Mouse (Mus musculus): ENCODE measurements at regions not wholly inside any gene's neighbourhood (a gene's known extent, or its start where the extent isn't known, plus 50 kb on each side); places are given as distances from the start of the nearest gene placed in this dataset.

DNA sequence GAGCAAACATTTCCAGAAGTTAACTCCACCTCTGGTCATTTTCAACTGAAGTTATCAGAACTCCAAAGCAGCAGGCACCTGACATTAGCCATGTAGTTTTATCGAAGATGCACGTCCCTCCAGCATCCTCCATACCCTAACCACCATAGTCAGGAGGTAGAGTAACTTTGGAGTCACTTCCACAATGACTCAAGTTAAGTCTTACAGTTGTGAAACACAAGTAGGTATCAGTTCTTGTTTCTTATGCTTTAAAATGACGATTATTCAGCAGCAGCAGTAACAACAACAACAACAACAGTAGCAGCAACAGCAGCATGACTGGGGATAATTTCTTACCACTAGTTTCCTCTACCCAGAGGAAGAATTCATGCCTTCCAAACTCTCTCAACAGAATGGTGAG lies 51.3 kb upstream of the Tank start:
- WGBS = 92% methylated on average over 3 of the region's 3 CpGs
- Histone ChIP-seq H3K4me1 (no peaks in the 10 kb centered on the region), H3K4me2 (no peak overlapping the region), H3K9me3 (replicated peaks) (no peaks in the 10 kb centered on the region), H3K27me3 (replicated peaks) (no peaks in the 10 kb centered on the region), H3K9ac (replicated peaks) (no peak overlapping the region), H3K4me3 (replicated peaks) (no peak overlapping the region), H3K27ac (replicated peaks) (no peak overlapping the region), H3K36me3 (no peaks in the 10 kb centered on the region)
- no peak for ATAC-seq (ENCODE audit: low FRiP score)

DNA sequence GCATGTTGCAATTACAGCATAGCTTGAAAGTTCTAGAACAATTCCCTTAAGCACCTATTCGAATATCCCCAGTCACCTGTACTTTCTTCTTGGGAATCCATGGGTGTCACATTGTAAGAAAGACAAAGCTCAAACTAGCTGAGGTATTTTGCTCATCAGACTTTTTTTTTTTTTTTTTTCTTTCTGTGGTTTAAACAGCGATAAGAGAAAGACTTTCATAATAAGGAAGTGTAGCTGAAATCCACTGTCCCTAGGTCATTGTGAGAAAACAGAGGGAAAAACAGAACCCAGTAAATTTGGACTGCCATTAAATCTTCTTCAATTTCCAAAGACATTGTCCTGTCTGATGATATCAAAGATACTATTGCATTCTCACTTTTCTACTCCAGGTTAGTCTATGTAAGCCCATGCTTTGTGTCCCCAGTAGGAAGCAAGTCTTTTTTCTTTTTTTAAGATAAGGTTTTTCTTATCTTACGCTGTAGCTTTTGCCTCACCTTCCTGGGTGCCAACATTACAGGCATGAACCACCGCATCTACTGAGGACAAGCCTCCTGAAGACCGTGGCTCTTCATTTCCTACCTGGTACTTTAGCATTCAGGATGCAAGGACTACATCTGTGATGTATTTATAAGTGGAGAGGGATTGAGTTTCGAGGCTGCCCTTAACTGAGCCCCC lies 54.2 kb upstream of the Tank start:
- Histone ChIP-seq H3K36me3 (no peaks in the 10 kb centered on the region), H3K4me2 (no peak overlapping the region), H3K4me1 (no peaks in the 10 kb centered on the region), H3K27ac (replicated peaks) (no peak overlapping the region), H3K4me3 (replicated peaks) (no peak overlapping the region), H3K9me3 (replicated peaks) (no peaks in the 10 kb centered on the region), H3K9ac (replicated peaks) (no peak overlapping the region), H3K27me3 (replicated peaks) (no peaks in the 10 kb centered on the region)
- WGBS = 85% methylated on average over 6 of the region's 6 CpGs
- ATAC-seq (ENCODE audit: low FRiP score) = no peak

DNA sequence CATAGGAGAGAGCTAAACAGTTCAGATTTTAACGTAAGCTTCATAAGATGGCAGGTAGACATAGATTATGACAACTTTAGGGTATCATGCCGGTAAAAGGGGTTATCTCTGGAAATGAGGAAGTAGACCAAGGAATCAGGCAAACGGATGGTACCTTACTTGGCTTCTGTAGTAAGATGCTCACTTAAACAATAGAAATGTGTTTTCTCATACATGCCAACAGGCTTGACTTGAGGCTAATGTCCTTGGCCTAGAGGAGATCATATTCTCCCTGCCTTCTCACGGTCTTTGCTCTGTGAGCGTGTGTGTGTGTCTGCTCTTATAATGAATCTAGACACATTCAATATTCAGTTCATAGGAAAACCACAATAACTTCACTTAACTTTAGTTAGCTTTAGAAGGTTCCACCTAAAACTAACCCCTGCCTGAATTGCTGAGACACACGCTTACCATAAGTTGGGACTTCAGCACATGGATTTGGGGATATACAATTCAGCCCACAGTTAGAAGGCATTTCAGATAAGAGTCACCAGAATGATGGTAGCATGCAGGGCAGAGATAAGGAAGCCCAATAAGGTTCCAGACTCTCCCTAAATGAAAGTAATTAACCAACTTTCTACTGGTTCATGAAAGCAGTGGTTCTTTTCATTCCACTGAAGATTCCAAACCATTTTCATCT lies 63.8 kb upstream of the Tank start:
- WGBS = 95% methylated on average over 6 of the region's 6 CpGs
- H3K27me3 ChIP-seq (replicated peaks) = no peaks in the 10 kb centered on the region
- H3K9ac ChIP-seq (replicated peaks) = no peak overlapping the region
- H3K9me3 ChIP-seq (replicated peaks) = no peaks in the 10 kb centered on the region
- no peak overlapping the region for H3K27ac ChIP-seq (replicated peaks)
- no peaks in the 10 kb centered on the region for H3K36me3 ChIP-seq
- H3K4me3 ChIP-seq (replicated peaks) = no peak overlapping the region
- no peak for ATAC-seq (ENCODE audit: low FRiP score)
- 0 out of 2 replicates have a peak, but pooled peaks cover 3% of the 10 kb centered on the region for H3K4me1 ChIP-seq
- no peak overlapping the region for H3K4me2 ChIP-seq

- Histone ChIP-seq H3K9me3 (replicated peaks) (no peaks in the 10 kb centered on the region), H3K27ac (replicated peaks) (no peak overlapping the region), H3K4me2 (no peak overlapping the region), H3K36me3 (no peaks in the 10 kb centered on the region), H3K4me1 (0 out of 2 replicates have a peak, but pooled peaks cover 3% of the 10 kb centered on the region), H3K9ac (replicated peaks) (no peak overlapping the region), H3K27me3 (replicated peaks) (no peaks in the 10 kb centered on the region), H3K4me3 (replicated peaks) (no peak overlapping the region)
- WGBS = 82% methylated on average over 12 of the region's 12 CpGs
- ATAC-seq (ENCODE audit: low FRiP score) = no peak
Measured at GRCm38 (mm10) chr2:61513787-61514444, 64.5 kb upstream of the Tank start.

DNA sequence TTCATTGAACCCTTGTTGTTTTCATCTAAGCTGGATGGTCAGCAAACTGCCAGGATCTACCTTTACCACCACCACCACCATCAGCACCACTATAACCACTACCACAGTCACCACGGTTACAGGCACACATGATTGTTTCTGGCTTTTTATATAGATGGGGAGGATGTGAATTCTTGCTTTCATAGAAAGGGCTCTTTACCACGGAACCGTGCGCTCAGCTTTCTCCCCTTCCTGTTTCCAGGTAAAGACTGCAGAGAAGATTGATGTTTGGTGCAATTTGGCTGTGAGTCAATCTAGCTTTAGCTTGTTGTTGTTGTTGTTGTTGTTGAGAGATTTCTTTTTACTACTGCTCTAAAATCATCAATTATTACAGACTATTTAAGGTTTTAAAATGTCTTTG lies 74.8 kb upstream of the Tank start:
- no peak for ATAC-seq (ENCODE audit: low FRiP score)
- no peak overlapping the region for H3K4me2 ChIP-seq
- no peaks in the 10 kb centered on the region for H3K9me3 ChIP-seq (replicated peaks)
- no peaks in the 10 kb centered on the region for H3K4me1 ChIP-seq
- H3K9ac ChIP-seq (replicated peaks) = no peak overlapping the region
- no peaks in the 10 kb centered on the region for H3K36me3 ChIP-seq
- 89% methylated on average over 4 of the region's 4 CpGs for WGBS
- H3K27ac ChIP-seq (replicated peaks) = no peak overlapping the region
- no peak overlapping the region for H3K4me3 ChIP-seq (replicated peaks)
- no peaks in the 10 kb centered on the region for H3K27me3 ChIP-seq (replicated peaks)

DNA sequence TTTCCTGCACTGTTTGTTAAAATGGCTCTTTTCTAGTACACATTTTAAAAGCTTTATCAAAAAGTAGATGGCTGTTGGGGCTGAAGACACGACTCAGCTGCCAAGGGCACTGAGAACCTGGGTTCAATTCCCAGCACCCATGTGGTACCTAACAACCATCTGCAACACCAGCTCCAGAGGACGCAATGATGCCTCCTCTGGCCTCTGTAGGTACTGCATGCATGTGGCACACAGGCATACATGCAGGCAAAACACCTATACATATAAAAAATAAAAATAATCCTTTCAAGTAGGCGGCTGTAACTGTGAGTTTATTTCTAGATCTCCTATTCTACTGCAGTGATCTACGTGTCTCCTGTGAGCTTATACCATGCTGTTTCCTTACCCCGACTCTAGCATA lies 76.5 kb upstream of the Tank start:
- Histone ChIP-seq H3K27me3 (replicated peaks) (no peaks in the 10 kb centered on the region), H3K27ac (replicated peaks) (no peak overlapping the region), H3K4me2 (no peak overlapping the region), H3K4me1 (no peaks in the 10 kb centered on the region), H3K4me3 (replicated peaks) (no peak overlapping the region), H3K9me3 (replicated peaks) (no peaks in the 10 kb centered on the region), H3K36me3 (no peaks in the 10 kb centered on the region), H3K9ac (replicated peaks) (no peak overlapping the region)
- WGBS = 93% methylated on average over 5 of the region's 5 CpGs
- ATAC-seq (ENCODE audit: low FRiP score) = no peak

DNA sequence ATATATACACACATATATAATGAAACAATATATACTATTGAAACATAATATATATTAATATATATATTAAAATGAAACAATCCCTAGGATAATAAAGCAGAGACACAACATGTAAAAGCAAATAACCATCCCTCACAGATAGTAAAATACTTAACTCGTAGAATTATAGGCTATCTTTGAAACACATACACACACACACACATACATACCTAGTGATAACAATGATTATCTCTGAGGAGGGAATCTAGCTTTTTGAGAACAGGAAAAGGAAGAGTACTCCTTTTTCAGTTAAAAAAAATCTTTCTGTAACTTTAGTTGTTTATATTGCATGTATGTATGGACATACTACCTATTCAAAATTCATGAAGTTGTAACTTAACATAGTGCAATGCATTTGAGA lies 79.1 kb upstream of the Tank start:
- Histone ChIP-seq H3K4me1 (peaks cover under 1% of the 10 kb centered on the region), H3K27me3 (replicated peaks) (no peaks in the 10 kb centered on the region), H3K9ac (replicated peaks) (no peak overlapping the region), H3K36me3 (no peaks in the 10 kb centered on the region), H3K4me3 (replicated peaks) (no peak overlapping the region), H3K4me2 (no peak overlapping the region), H3K9me3 (replicated peaks) (no peaks in the 10 kb centered on the region), H3K27ac (replicated peaks) (no peak overlapping the region)
- 91% methylated on average over 1 of the region's 1 CpGs for WGBS
- ATAC-seq (ENCODE audit: low FRiP score) = no peak

GRCm38 (mm10) chr2:61497930-61498329 lies 80.5 kb upstream of the Tank start:
- H3K36me3 ChIP-seq = no peaks in the 10 kb centered on the region
- H3K4me2 ChIP-seq = no peak overlapping the region
- 70% methylated on average over 5 of the region's 5 CpGs for WGBS
- no peak overlapping the region for H3K27ac ChIP-seq (replicated peaks)
- no peak overlapping the region for H3K9ac ChIP-seq (replicated peaks)
- no peaks in the 10 kb centered on the region for H3K27me3 ChIP-seq (replicated peaks)
- peaks cover 5% of the 10 kb centered on the region for H3K4me1 ChIP-seq
- ATAC-seq (ENCODE audit: low FRiP score) = no peak
- no peak overlapping the region for H3K4me3 ChIP-seq (replicated peaks)
- H3K9me3 ChIP-seq (replicated peaks) = no peaks in the 10 kb centered on the region

GRCm38 (mm10) chr2:61496968-61497367 lies 81.4 kb upstream of the Tank start:
- no peaks in the 10 kb centered on the region for H3K9me3 ChIP-seq (replicated peaks)
- no peak for ATAC-seq (ENCODE audit: low FRiP score)
- H3K27me3 ChIP-seq (replicated peaks) = no peaks in the 10 kb centered on the region
- H3K36me3 ChIP-seq = no peaks in the 10 kb centered on the region
- H3K4me2 ChIP-seq = no peak overlapping the region
- peaks cover 5% of the 10 kb centered on the region for H3K4me1 ChIP-seq
- no peak overlapping the region for H3K9ac ChIP-seq (replicated peaks)
- WGBS = 93% methylated on average over 2 of the region's 2 CpGs
- H3K27ac ChIP-seq (replicated peaks) = no peak overlapping the region
- no peak overlapping the region for H3K4me3 ChIP-seq (replicated peaks)

DNA sequence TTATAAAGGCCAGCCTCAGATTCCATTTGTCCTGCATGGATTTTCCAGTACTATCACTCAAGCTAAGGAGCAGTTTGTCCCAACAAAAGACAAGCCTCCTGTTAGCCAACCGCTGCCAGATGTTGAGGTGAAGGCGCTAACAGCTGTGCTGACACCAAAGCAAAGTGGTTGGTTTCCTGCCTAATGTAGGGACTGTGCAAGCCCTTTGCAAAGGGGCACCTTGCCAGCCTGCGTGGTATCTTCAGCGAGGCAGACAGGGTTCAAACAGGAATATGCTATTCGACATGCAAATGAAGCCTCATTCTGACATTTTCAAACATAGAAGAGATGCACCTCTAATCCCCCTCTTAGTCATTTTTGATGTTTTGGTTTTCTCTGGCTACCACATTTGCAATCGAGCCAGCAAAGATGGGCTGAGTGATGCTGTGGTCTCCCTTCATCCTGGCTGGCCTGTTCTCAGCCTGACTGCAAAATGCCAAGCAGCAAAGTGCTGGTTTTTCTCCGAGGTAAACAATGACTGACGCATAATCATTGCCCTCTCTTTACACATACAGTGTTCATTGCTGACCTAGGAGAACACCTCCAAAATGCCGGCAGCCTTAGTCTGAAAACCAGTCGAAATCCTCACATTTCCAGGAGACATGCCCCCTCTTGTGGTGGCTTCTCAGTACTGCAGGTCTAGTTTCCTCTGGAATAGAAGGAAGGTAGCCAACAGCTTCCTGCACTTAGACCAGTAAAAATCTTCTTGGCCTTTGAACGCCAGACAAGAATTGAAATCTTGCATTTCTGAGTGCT lies 84.3 kb upstream of the Tank start:
- no peaks in the 10 kb centered on the region for H3K27me3 ChIP-seq (replicated peaks)
- no peaks in the 10 kb centered on the region for H3K36me3 ChIP-seq
- H3K9ac ChIP-seq (replicated peaks) = no peak overlapping the region
- H3K4me1 ChIP-seq = peaks cover 5% of the 10 kb centered on the region
- ATAC-seq (ENCODE audit: low FRiP score) = peak; percentile 75
- WGBS = 42% methylated on average over 11 of the region's 11 CpGs
- H3K9me3 ChIP-seq (replicated peaks) = no peaks in the 10 kb centered on the region
- H3K27ac ChIP-seq (replicated peaks) = no peak overlapping the region
- peak overlapping the region; percentile 47 for H3K4me2 ChIP-seq
- no peak overlapping the region for H3K4me3 ChIP-seq (replicated peaks)

GRCm38 (mm10) chr2:61492043-61492743 lies 86.2 kb upstream of the Tank start:
- Histone ChIP-seq H3K27me3 (replicated peaks) (no peaks in the 10 kb centered on the region), H3K36me3 (no peaks in the 10 kb centered on the region), H3K4me1 (peaks cover 5% of the 10 kb centered on the region), H3K4me3 (replicated peaks) (no peak overlapping the region), H3K9ac (replicated peaks) (no peak overlapping the region), H3K4me2 (no peak overlapping the region), H3K27ac (replicated peaks) (no peak overlapping the region), H3K9me3 (replicated peaks) (no peaks in the 10 kb centered on the region)
- ATAC-seq (ENCODE audit: low FRiP score) = no peak
- 65% methylated on average over 6 of the region's 6 CpGs for WGBS
